Mouse (Mus musculus) layer of hippocampus, postnatal 14 days (tissue): ENCODE measurements around the gene Gpr12. TPM values are rescaled to one million over a fixed set of nuclear protein-coding genes. Genes with fewer than 3 reads are reported as not detected.
A peak's percentile ranks its signal among the peaks of the same experiment; 100 is the strongest.
"Not testable (repeated sequence)": the region's sequence is repeated elsewhere in the genome, so short reads cannot be mapped to it uniquely, and the experiment has no call there.

Source experiments
- DNase-seq, 2 experiments: peaks; one replicate each; pipeline ENCODE4 v3.0.0; 2021 to 2022; ENCODE audit warnings: low spot score in 2 of 2, mixed read lengths in 1 of 2
- long read RNA-seq, 2 experiments: library from polyadenylated mRNA; stranded (forward); transcript quantifications; one replicate each; pipeline ENCODE4 v2.0.0; 2021
- total RNA-seq, 2 experiments: library from RNA; stranded (reverse); gene quantifications; 2 replicates each; pipeline ENCODE4 v1.2.3; 2021

The Gpr12 gene
- 10 to 100 TPM; 37.2 to 47.1 TPM for total RNA-seq
- long read RNA-seq, experiment 1, transcript Gpr12-202 (1 exons, 2,007 nt): major isoform, 6 of 33 reads
- long read RNA-seq, experiment 1, partial matches to known transcripts: 0 of 33 reads
- long read RNA-seq, experiment 1, other reads (novel, unspliced or antisense): 15 of 33 reads
- long read RNA-seq, experiment 2, transcript Gpr12-202 (1 exons, 2,007 nt): major isoform, 13 of 41 reads
- long read RNA-seq, experiment 2, partial matches to known transcripts: 0 of 41 reads
- long read RNA-seq, experiment 2, other reads (novel, unspliced or antisense): 23 of 41 reads

DNA sequence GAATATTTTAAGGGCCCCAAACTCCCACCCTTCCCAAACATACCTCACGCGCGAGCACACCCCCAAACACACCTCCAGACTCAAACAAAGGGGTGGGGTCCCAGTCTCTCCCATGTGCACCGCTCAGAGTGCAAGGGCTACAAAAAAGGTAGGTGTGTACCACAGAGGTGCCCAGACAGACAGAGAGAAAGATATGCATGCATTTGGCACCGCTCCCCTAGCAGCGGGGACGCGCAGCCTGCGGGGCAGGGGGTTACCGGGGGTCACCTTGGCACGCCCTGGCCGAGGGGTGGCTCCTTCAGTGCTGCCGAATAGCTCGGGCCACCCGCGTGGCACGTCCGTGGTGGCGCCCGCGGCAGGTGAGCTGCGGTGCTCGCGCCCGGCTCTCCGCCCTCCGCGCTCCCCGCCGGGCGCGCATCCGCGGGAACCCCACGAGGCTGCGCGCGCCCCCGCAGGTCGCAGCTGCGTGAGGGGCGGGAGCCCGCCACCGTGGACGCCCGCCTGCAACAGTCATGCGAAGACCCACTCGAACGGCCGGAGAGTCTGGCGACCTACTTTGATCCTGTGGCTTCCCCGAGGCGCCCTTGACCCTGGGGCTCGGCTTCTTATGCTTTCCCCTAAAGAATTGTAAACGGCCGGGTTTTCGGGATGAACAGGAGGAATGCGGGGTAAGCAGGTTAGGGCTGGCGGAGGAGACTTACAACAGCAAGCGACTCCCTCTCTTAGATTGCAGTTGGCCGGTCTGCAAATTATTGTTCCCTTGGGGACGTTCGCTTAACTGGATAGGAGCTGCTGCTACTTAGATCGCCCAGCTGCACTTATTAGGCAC lies at the start of gene Gpr12:
Gene Gpr12 (minus strand): TSS at position 762 of the 829 bp plus-strand sequence.
- DNase-seq: no peak

DNA sequence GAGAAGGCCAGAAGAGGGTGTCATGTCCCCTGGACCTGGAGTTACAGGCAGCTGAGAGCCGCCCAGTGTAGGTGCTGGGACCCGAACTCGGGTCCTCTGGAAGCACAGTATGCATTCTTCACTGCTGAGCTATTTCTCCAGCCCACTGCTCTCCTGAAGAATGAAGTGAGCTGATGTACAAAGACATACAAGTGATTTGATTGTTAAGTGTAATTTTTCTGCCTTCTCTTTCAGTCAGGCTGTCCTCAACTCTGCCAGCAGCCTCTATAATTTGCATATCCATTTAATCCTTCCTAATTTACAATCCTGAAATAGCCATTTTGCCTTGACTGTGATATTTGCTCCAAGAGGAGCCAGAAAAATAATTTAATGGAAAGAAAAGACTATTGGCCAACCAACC lies 46.6 kb upstream of the Gpr12 start:
- DNase-seq: no peak

DNA sequence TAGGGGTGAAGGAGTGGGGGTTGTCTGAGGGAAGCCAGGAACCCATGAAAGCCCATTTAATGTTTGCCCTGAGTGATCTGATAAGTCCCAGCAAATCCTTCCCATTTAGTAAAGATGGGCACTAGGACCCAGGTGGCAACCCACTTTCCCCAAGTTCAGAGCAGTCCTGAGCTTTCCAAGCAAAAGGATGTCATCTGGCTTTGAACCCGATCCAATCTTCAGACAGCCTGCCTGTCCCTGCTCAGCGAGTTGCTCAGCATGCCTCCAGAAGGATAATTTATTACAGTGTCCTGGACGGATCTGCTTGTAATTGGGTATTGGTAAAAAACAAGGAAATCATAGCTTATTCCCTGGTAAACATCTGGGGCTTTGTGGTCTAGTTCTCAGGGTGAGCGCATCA lies 45.9 kb upstream of the Gpr12 start:
- DNase-seq: peak; percentile 29 to 73

DNA sequence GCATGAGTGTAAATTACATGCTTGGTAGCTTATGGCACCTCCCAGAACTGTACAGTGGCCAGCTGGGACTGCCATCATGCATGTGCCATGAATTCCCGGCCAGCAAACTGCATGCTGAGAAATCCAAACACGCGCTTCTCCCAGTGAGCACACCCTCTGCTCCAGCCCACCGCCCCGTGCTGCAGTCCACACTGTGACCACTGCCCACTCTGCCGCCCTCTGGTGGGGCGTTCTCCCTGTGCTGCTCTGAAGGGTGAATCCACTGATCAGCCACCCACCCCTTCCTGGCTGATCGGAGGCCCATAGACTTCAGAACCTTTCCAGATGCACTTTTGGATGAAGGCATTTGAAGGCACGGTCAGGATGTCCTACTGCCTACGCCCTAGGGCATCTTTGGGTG lies 44.6 kb upstream of the Gpr12 start:
- peak in 1 of 2 experiments; percentile 37 for DNase-seq

DNA sequence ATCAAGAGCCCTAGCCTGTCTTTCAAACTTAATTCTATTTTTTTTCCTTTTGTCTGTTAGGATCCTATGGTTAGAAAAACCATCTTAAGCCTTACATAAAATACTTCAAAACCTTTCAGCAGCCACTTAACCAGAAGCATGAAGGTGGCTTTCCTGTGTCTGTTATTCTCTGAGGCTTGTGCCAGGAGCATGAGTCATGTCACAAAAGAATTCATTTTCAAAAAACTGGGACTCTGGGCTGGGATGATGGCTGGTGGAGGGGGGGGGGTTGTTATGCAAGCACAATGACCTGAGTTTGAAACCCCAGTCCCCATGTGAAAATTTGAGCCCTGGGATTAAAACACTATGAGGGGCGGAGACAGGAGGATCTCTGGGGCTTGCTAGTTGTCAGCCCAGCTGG lies 43.8 kb upstream of the Gpr12 start:
- no peak for DNase-seq

DNA sequence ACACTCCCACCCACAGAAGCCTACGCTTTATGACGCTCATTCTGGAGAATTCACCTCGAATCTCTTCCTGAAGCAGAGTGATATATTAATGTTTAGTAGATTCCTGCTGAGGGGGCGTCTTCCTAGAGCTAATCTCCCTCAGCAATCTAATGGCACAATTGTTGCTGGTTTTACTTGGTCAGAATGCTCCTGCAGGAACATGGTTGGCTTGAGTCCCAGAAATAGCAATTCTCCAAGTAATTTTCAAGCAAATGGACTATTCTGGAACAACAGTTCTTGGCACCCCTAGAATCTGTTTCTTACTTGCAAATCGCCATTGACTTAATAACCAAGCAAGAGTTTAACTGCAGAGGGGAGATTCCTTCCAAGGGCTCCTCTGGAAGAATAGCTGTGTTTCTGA lies 42.9 kb upstream of the Gpr12 start:
- DNase-seq: no peak

DNA sequence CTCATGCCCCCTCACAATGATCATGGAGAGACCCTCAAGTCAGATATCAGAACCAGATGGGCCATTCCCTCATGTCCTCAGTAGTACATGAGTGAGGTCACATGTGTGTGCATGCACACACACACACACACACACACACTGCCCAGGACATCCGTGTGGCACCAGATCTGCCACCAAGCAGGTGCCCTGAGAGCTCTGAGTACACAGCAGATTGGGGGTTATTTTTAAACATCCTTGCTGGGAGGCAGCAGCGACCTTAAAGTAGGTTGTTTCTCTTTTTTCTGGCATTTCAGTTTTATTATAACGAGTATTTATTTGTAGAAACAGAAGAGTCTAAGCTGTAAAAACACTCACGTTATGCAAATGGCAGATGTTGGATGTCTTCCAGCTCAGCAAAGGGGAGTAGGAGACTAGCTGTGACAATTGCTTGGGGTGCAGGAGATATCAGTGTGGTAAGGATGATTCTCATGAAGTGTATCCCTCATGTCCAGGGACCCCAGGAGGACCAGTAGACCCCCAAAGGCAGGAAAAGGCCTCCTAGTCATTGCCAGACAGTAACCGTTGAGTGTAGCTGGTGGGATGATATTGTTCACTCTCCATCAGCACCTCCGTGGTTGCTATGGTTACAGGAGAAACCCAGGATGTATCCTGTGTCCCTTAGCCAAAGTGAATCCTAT lies 40.7 kb upstream of the Gpr12 start:
- peak; percentile 58 to 60 for DNase-seq

DNA sequence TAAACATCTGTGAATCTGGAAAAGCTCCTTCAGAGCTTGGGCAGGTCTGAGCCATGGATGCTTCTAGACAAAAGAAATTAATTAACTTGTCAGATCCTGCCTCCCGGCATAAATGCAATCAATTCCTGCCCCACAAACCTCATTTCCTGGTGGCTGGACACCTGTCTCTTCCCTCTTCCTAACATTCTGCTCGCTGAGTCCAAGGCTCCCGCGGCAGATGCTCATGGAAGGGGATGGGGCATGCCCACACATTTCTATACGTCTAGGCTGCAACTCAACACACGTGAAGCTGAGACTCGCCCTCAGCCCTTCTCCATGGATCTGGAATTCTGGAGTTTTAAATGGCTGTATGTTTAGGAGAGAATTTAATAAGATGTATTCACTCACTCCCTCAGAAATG lies 26.8 kb upstream of the Gpr12 start:
- no peak for DNase-seq

DNA sequence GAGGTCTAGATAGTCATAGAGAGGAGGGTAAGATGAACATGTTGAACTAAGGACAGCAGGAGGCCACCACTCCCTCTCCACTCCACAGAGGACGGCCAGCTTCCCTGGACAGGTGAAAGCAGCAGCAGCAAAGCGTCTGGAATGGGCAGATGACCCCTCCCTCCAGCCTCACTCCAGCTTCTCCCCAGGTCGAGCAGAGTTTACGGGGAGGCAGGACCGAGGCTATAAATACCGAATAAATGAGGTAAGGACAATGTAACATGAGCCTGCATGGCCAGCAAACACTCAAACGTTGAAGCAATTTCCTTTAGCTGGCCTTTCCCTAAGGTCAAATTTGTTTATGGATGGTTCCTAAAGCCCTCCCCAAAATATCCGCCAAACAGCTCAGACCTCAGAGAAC lies 26.0 kb upstream of the Gpr12 start:
- no peak for DNase-seq

DNA sequence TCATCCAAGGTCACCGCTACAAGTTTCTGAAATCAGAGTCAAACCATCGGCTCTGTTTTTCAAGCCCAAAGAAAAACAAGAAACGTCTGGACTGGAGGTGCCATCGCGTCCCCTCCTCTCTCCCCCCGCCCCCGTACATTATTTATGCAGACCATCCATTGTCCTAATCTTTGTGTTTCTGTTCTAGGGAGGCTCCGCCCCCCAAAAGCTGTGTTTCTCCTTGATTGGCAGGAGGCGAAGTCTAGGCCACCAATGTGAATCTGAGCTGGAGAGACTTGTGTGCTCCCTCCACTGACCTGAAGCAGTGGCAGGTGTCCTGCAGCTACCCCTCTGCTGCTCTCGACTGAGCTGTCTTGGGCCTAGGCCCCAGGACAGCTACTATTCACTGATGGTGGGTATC lies 24.6 kb upstream of the Gpr12 start:
- DNase-seq: no peak

DNA sequence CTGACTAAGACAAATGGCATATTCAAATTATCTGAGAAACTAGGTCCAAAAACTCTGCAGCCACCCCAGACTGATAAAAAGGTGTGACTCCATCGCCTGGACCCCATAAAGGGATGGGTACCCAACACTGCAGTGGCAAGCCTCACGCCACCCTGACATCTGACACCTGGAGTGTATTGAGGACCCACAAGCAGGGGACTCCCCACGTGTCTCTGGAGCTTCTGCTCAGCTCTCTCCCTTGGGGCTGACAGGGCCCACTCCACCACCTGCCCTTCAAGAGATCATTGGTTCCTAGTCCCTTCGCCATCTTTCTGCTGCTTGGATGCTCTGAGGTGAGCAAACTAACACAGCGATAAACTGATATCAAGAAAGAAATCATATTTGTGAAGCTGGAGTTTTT lies 22.8 kb upstream of the Gpr12 start:
- no peak for DNase-seq

DNA sequence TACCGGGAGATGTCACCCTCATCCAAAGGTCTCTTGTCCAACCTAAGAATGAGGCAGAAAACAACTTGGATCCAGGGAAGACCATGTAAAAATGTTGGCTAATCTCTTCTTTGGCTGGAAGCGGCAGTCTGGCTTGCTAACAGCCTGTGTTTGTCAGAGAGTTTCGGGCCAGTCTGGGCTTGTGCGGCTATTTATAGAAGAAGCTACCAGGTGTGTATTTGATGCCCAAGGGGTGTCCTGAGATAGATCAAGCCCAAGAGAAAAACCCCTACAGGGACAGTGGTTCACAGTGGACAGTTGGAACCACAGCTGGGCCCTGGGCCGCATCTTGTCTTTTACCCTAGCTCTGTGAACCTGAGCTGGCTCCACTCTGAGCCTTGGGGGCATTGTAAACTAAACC lies 21.9 kb upstream of the Gpr12 start:
- DNase-seq: no peak

DNA sequence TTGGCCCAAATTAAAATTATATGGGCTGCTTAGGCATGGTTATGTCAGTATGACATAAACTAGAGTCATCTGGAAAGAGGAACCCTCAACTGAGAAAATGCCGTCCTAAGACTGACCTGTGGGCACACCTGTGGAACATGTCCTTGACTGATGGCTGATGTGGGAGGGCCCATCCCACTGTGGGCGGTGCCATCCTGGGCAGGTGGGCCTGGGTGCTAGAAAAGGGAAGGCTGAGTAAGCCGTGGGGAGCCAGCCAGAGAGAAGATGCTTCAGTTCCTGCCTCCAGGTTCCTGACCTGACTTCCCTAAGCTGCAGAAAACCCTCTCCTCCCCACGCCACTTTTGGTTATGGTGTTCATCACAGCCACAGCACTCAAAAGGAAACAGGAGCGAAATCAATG lies 21.2 kb upstream of the Gpr12 start:
- DNase-seq: no peak

DNA sequence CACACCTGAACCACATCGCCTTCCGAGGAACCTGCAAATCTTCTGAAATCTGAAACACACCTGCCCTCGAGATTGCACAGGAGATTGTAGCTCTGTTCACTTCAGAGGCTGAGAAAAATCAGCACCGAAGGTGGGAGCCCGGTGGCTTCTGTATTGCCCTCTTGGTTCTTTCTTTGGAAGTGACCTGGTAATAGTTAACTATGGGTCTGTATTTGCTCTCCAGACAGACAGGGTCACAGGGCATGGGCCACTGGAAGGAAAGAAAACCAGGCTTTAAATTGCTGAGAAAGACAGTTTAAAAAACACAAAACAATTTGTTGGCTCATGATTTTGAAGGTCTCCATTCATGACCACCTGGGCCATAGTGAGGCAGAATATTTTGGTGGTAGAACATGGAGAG lies 14.9 kb upstream of the Gpr12 start:
- no peak for DNase-seq

DNA sequence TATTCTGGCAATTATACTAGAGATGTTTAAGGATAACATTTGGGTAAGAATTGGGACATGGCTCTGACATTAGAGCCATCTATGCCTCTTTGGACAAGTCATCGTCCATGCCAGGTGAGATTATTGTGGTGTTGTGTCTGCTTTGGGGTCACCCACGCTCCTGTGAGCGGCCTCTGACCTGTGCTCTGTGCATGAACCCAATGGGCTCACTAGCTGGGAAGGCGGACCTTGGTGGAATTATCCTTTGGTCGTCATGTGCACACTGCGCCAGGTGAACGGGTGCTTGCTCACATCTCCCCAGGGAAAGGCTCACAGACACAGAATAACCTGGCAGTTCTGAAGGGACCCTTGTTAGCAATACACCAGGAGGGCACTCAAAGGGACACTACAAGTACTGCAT lies 14.2 kb upstream of the Gpr12 start:
- not testable (repeated sequence) for DNase-seq

DNA sequence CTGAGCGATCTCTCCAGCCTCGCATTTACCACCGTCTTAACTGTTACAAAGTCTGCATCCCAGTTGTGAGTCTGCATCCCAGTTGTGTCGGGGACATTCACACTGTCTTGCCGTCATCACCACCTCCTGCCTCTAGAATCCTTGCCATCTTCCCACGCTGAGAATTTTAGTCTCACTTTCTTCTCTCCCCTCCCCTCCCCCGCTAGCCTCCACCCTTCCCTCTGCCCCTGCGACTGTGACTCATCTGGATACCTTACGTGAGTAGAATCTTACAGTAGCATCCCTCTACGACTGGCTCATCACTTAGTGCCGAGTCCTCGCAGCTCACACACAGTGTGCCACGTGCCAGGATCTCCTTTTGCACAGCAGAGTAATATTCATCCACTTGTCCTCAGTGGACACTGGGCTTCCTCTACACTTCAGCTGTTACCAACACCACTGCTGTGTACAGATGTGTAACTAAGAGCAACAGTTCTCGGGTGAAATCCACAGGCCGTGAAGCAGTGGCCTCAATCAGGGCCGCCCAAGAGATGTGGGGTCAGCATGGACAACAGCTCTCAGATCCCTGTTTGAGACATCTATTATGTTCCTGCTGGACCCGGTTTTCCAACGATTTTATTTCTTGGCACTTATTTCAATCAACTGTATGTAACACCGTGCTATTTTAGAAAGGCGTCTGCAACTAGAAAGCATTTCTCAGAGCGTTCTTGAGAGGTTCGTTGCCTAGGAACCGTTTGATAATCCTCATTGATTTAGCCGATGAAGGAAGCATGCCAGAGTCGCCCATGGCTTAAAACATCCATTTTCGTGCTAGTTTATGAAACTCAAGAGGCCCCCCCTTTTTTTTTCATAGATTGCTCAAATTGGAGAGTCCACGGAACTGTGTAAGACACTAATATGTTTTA lies 13.4 kb upstream of the Gpr12 start:
- DNase-seq: no peak

DNA sequence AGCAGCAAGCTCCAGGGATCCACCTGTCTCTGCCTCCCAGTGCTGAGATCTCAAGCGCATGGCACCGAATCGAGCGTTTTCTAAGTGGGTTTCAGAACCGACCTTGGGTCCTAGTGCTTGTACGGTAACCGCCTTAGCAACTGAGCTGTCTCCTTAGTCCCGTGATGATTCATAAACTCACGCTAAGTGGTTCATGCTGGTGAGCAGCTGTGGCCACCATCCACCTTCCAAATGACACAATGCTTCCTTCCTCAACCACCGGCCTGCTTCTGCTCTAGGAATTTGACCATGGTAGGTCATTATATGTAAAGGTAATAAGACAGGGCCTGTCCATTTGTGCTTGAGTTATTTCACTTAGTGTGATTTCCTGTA lies 12.4 kb upstream of the Gpr12 start:
- no peak for DNase-seq

DNA sequence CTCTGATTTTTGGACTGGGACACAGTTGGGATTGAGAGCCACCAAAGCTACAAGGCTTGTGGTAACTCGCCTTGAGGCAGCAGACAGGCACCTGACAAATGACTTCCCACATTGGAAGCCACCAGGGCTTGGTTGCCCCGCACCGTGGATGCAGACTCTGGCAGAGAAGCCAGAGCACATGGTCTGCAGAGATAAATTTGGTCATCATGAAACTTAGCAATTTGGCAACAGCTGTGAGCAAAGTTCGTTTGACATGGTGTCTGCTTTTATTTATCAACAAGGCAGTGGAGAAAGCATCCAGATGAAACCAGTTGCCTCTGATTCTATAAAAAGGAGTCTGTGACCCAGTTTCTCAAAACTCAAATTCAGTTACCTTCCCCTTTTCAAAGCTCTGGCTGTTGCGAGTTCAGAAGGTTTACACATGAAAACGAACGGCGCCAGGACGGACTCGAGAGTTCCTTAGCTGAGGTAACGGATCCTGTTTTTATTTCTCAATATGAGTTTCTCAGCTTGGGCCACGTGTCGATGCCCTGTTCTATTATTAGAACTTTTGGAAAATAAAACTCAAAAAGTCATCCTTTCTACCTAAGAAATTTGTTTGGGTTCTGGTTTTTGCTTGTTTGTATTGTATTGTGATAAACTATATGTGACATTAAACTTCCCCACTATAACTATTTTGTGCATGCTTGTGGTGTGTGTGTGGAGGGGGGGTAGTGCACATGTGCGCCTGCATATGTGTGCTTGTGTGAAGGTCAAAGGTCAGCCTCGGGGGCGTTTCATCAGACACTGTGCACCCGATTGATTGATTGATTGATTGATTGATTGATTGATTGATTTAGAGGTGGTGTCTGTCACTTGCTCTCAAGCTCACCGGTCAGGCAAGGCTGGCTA lies 11.8 kb upstream of the Gpr12 start:
- DNase-seq: no peak

DNA sequence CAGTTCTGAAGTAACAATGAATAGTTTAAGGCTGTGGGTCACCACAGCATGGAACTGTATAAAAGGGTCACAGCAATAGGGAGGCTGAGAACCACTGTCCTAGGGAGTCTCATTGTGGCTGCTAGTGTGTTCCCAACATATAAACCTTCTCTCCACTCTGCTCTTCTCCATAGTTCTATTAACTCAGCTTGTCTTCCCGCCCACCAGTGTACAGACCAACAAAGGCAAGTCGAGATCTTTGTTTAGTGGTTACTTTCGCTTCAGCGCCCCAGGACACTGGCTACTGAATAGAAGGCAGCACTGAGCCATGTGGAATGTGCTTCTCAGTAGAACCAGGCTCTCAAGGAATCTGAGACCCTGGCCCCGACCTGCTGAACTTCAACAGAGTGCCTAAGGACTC lies 7.5 kb upstream of the Gpr12 start:
- no peak for DNase-seq

DNA sequence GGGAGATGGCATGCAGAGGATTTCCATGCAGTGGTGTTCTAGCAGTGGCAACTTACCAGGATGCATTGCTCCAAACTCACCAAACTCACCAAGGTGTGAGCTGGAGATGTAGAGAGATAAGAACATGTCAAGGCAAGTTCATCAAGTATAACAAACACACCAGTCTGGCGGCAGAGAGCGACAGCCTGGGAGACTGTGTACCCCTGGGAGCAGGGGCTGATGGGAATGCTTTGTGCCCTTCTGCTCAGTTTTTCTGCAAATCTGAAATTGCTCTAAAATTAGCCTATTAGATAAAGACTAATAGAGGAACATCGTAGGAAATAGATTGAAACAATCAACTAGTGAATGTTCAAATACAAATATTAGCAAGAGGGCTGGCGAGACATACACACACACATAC lies 6.6 kb upstream of the Gpr12 start:
- DNase-seq: peak in 1 of 2 experiments; percentile 61
